Mouse (Mus musculus) subcutaneous adipose tissue, adult 2 months (tissue): Measurements from ENCODE around the gene Il1rap. TPM values are rescaled to one million over a fixed set of nuclear protein-coding genes. Genes with fewer than 3 reads are reported as not detected.

Experiments used
- polyA plus RNA-seq: library from polyadenylated mRNA; depleted of rRNA; stranded (reverse); fragments of >200 nt; gene quantifications from 2 replicates; pipeline ENCODE4 v1.2.3, GENCODE M21; 2012; ENCODE audit warnings: low replicate concordance; rRNA removed

Il1rap gene
- polyA plus RNA-seq = 1.3 and 3.1 TPM in 2 replicates

GRCm38 (mm10) chr16:26581048-26581912, at the start of gene Il1rap:
TSS of gene Il1rap (plus strand) at chr16:26581704.

Other genes with a start within 250 kb of the Il1rap start
- gene Cldn1, start 209.9 kb upstream of the Il1rap start, polyA plus RNA-seq = 0.53 and 11.0 TPM in 2 replicates
- gene Cldn16, start 118.6 kb upstream of the Il1rap start, polyA plus RNA-seq = 0.14 TPM in 1 of 2 replicates, not detected in the other
- not detected in 2 replicates for gene Tmem207, start 54.9 kb upstream of the Il1rap start, polyA plus RNA-seq